Comparison of ENCODE assay signal across 11 mouse cellular contexts in the genomic region with DNA sequence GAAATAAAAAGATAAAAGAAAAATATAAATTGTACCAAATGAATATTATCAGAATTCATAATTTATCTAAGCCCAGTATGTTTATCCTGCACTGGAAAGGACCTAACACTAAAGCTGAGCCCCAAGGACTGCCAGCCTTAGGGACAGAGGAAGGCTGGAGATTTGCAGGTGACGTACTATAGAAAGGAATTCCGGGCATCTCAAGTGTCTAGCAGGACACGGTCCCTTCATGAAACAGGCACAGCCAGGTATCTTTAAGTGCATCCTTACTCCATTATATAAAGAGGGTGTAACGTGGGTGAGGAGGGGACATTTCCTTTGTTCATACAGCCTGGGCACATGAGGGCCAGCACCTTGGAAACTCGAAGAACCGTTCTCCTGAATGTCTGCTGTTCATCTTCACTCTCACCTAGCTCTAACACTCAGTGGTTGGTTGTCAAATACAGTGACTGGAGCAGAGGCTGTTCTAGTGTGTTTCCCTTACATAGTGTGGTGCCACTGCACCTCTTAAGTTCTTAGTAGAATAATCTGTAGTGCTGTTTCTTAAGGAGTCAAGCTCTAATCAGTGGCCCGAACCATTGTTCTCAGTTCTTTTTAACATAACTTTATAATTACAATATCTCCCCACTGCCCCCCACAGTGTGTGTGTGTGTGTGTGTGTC.
A peak's percentile ranks its signal among the peaks of the same experiment; 100 is the strongest.
DNase-seq lines count a peak whose midpoint lies in the region; ATAC-seq and TF ChIP-seq lines count a peak whose summit lies in the region.
"Had no signal": no experiment of that assay in that cellular context is flagged by ENCODE, and none has a peak within 500 bp of the region (broad histone marks: within the 10 kb centered on the region; RNA-seq: fewer than 3 reads in every experiment).

No protein-coding gene starts in this region.

- peak; percentile 80 for ATAC-seq in heart, embryonic 12.5 days (ENCODE audit: insufficient number of reproducible peaks, low FRiP score)
- peak; percentile 54 for ATAC-seq in Patski
- ATAC-seq in forebrain, embryonic 14.5 days: peak; percentile 40; the same call in 1 of the 2 replicates
- ATAC-seq in inflammation-experienced regulatory T-cells, adult 6 months: no peak

- peaks cover 9% of the 10 kb centered on the region; the same call in 1 of the 2 replicates for H3K4me1 ChIP-seq in heart, embryonic 12.5 days (replicated peaks)
- no peaks in the 10 kb centered on the region for H3K4me1 ChIP-seq in forebrain, embryonic 14.5 days (ENCODE audit: control insufficient read depth, insufficient read depth, low read length)
- H3K4me1 ChIP-seq: embryonic facial prominence, embryonic 15.5 days; liver, embryonic 13.5 days had no signal

- intact Hi-C loops in heart, postnatal 14 days (cut with DNase I): no loop called here

- no peaks in the 10 kb centered on the region for H3K27me3 ChIP-seq in heart, embryonic 12.5 days (replicated peaks)
- peaks cover 23% of the 10 kb centered on the region for H3K27me3 ChIP-seq in Patski
- 0 out of 2 replicates have a peak, but pooled peaks cover 3% of the 10 kb centered on the region for H3K27me3 ChIP-seq in forebrain, embryonic 14.5 days (replicated peaks; ENCODE audit: control insufficient read depth, insufficient read depth, low read length)
- H3K27me3 ChIP-seq: embryonic facial prominence, embryonic 15.5 days; liver, embryonic 13.5 days had no signal

- POLR2A ChIA-PET in Patski (lab: Charles Lee): no interaction called here

- CTCF ChIA-PET in Patski (lab: Charles Lee): interaction anchor here (0.6 kb wide), 1 partner anchor 79 kb away, joined by 3 read pairs; no protein-coding TSS in a partner anchor

- in situ Hi-C loops in Patski (cut with MboI; ENCODE audit: low pct_unique_long_range_greater_than_20kb): loop anchor here (25.0 kb wide), 1 partner anchor 1048 kb away; no protein-coding TSS in a partner anchor

- no peaks in the 10 kb centered on the region for H3K9me3 ChIP-seq in heart, embryonic 12.5 days (replicated peaks)
- H3K9me3 ChIP-seq in forebrain, embryonic 14.5 days (replicated peaks; ENCODE audit: control insufficient read depth, low read length): no peaks in the 10 kb centered on the region
- H3K9me3 ChIP-seq: embryonic facial prominence, embryonic 15.5 days; liver, embryonic 13.5 days had no signal

- TF ChIP-seq CTCF in Patski (IDR thresholded peaks at IDR 0.05): no peak

- no peak overlapping the region for H3K9ac ChIP-seq in heart, embryonic 12.5 days
- no peak overlapping the region for H3K9ac ChIP-seq in forebrain, embryonic 14.5 days (ENCODE audit: low read length)
- H3K9ac ChIP-seq: embryonic facial prominence, embryonic 15.5 days; liver, embryonic 13.5 days had no signal

- peak overlapping the region; percentile 43 for H3K4me2 ChIP-seq in heart, embryonic 12.5 days
- H3K4me2 ChIP-seq in forebrain, embryonic 14.5 days (ENCODE audit: low read length): no peak overlapping the region
- H3K4me2 ChIP-seq: embryonic facial prominence, embryonic 15.5 days; liver, embryonic 13.5 days had no signal

- DNase-seq in heart, postnatal 14 days: no peak
- DNase-seq in Patski (ENCODE audit: low read depth, low spot score): no peak
- no peak for DNase-seq in forebrain, embryonic 14.5 days (ENCODE audit: low spot score)
- DNase-seq in lung, postnatal 14 days: peak; percentile 19
- DNase-seq in thymus, postnatal 25 days: no peak
- DNase-seq: adrenal gland, postnatal 25 days; kidney, postnatal 36 days; liver, embryonic 13.5 days had no signal

- peak overlapping the region; percentile 64; the same call in 1 of the 2 replicates for H3K27ac ChIP-seq in heart, embryonic 12.5 days (ENCODE audit: poor library complexity, severe bottlenecking)
- no peak overlapping the region for H3K27ac ChIP-seq in forebrain, embryonic 14.5 days (ENCODE audit: low read depth, low read length)
- H3K27ac ChIP-seq: embryonic facial prominence, embryonic 15.5 days; liver, embryonic 13.5 days had no signal

- no peak overlapping the region for H3K4me3 ChIP-seq in heart, embryonic 12.5 days
- no peak overlapping the region for H3K4me3 ChIP-seq in forebrain, embryonic 14.5 days (ENCODE audit: low read depth, low read length)
- H3K4me3 ChIP-seq: embryonic facial prominence, embryonic 15.5 days; liver, embryonic 13.5 days had no signal

- no peaks in the 10 kb centered on the region for H3K36me3 ChIP-seq in heart, embryonic 12.5 days
- no peaks in the 10 kb centered on the region for H3K36me3 ChIP-seq in forebrain, embryonic 14.5 days (ENCODE audit: control insufficient read depth, insufficient read depth, low read length)
- H3K36me3 ChIP-seq: embryonic facial prominence, embryonic 15.5 days; liver, embryonic 13.5 days had no signal

- WGBS in heart, embryonic 12.5 days: 35% methylated on average over 7 of the region's 7 CpGs
- 73% methylated on average over 7 of the region's 7 CpGs for WGBS in forebrain, embryonic 14.5 days
